Mouse (Mus musculus): Measurements from ENCODE around the gene Ddx25. TPM values are rescaled to one million over a fixed set of nuclear protein-coding genes. Genes with fewer than 3 reads are reported as not detected.

Ddx25 gene
- polyA plus RNA-seq, 1 experiment from 2014 or later: 10.4 TPM

Other genes with a start within 250 kb of the Ddx25 start
- 23.4 and 23.7 TPM in 2 replicates for gene Cdon, start 137.4 kb downstream of the Ddx25 start, polyA plus RNA-seq (2016; fragmentation: Nextera tagmentation; extraction: Ambion mirVana)
- not detected in 2 replicates for gene Gm1113, start 40.3 kb downstream of the Ddx25 start, polyA plus RNA-seq (2016; fragmentation: Nextera tagmentation; extraction: Ambion mirVana)
- 19.1 and 19.3 TPM in 2 replicates for gene Pus3, start 67 bp upstream of the Ddx25 start, polyA plus RNA-seq (2016; fragmentation: Nextera tagmentation; extraction: Ambion mirVana)
- 2.3 TPM in 2 replicates for gene Pate2, start 11.8 kb upstream of the Ddx25 start, polyA plus RNA-seq (2016; fragmentation: Nextera tagmentation; extraction: Ambion mirVana)
- gene Hyls1, start 11.9 kb upstream of the Ddx25 start, polyA plus RNA-seq (2016; fragmentation: Nextera tagmentation; extraction: Ambion mirVana): 26.7 and 29.9 TPM in 2 replicates
- gene Pate4, start 53.4 kb upstream of the Ddx25 start, polyA plus RNA-seq (2016; fragmentation: Nextera tagmentation; extraction: Ambion mirVana): not detected in 2 replicates
- 0.19 TPM in 1 of 2 replicates, not detected in the other for gene Pate3, start 89.7 kb upstream of the Ddx25 start, polyA plus RNA-seq (2016; fragmentation: Nextera tagmentation; extraction: Ambion mirVana)
- not detected in 2 replicates for gene Pate1, start 128.9 kb upstream of the Ddx25 start, polyA plus RNA-seq (2016; fragmentation: Nextera tagmentation; extraction: Ambion mirVana)
- gene Gm17677, start 182.5 kb upstream of the Ddx25 start, polyA plus RNA-seq (2016; fragmentation: Nextera tagmentation; extraction: Ambion mirVana): not detected in 2 replicates
- not detected in 2 replicates for gene Gm17727, start 219.6 kb upstream of the Ddx25 start, polyA plus RNA-seq (2016; fragmentation: Nextera tagmentation; extraction: Ambion mirVana)
- not detected in 2 replicates for gene Gm27235, start 231.6 kb upstream of the Ddx25 start, polyA plus RNA-seq (2016; fragmentation: Nextera tagmentation; extraction: Ambion mirVana)
- not detected in 2 replicates for gene D730048I06Rik, start 231.6 kb upstream of the Ddx25 start, polyA plus RNA-seq (2016; fragmentation: Nextera tagmentation; extraction: Ambion mirVana)